12 mouse cellular contexts compared by ENCODE assay signal in genomic region chr4:45503816-45504215, GRCm38 (mm10). TPM values are rescaled to one million over a fixed set of nuclear protein-coding genes. Genes with fewer than 3 reads are reported as not detected.
DNase-seq lines count a peak whose midpoint lies in the region; TF ChIP-seq lines count a peak whose summit lies in the region.
"Had no signal": no experiment of that assay in that cellular context is flagged by ENCODE, and none has a peak within 500 bp of the region (broad histone marks: within the 10 kb centered on the region; RNA-seq: fewer than 3 reads in every experiment).

No protein-coding gene starts in this region.

- H3K27me3 ChIP-seq in kidney, adult 2 months (replicated peaks; ENCODE audit: control insufficient read depth, insufficient read depth, low read length) = no peaks in the 10 kb centered on the region
- H3K27me3 ChIP-seq in forebrain, embryonic 10.5 days (ENCODE audit: poor library complexity, severe bottlenecking) = no peaks in the 10 kb centered on the region
- H3K27me3 ChIP-seq: forebrain, embryonic 12.5 days had no signal

- H3K36me3 ChIP-seq in kidney, adult 2 months (ENCODE audit: control insufficient read depth, insufficient read depth, low read length) = no peaks in the 10 kb centered on the region
- H3K36me3 ChIP-seq in forebrain, embryonic 10.5 days (replicated peaks) = no peaks in the 10 kb centered on the region; the same call in 1 of the 2 replicates
- H3K36me3 ChIP-seq: forebrain, embryonic 12.5 days; midbrain, embryonic 10.5 days had no signal

- no peak for TF ChIP-seq CTCF in kidney, adult 2 months (conservative IDR thresholded peaks at IDR 0.05; ENCODE audit: insufficient read depth, insufficient read length, low read depth, low read length)

- 36% methylated on average over 3 of the region's 3 CpGs for WGBS in kidney, adult 2 months
- 51% methylated on average over 3 of the region's 3 CpGs for WGBS in forebrain, embryonic 10.5 days

- H3K4me3 ChIP-seq in kidney, adult 2 months (ENCODE audit: insufficient read depth, low read depth, low read length) = no peak overlapping the region
- H3K4me3 ChIP-seq in forebrain, embryonic 10.5 days = no peak overlapping the region
- H3K4me3 ChIP-seq: forebrain, embryonic 12.5 days; midbrain, embryonic 10.5 days had no signal

- no peak overlapping the region for H3K27ac ChIP-seq in kidney, adult 2 months (ENCODE audit: insufficient read depth, low read depth, low read length)
- no peak overlapping the region for H3K27ac ChIP-seq in forebrain, embryonic 10.5 days
- H3K27ac ChIP-seq: forebrain, embryonic 12.5 days; midbrain, embryonic 10.5 days had no signal

- H3K4me1 ChIP-seq in kidney, adult 2 months (ENCODE audit: control insufficient read depth, insufficient read depth, low read length) = peaks cover 91% of the 10 kb centered on the region
- peaks cover 77% of the 10 kb centered on the region for H3K4me1 ChIP-seq in forebrain, embryonic 10.5 days

- TF ChIP-seq POLR2A in kidney, adult 2 months (IDR thresholded peaks at IDR 0.05; ENCODE audit: low read depth, low read length) = no peak

- peak; percentile 51 for DNase-seq in kidney, adult 2 months
- no peak for DNase-seq in kidney, adult 18-20 months
- DNase-seq in NIH3T3 (ENCODE audit: low read depth) = peak; percentile 70
- DNase-seq in adrenal gland, postnatal 25 days = peak; percentile 60
- peak; percentile 93 for DNase-seq in gonadal fat pad, adult 2 months (ENCODE audit: low read depth)
- DNase-seq in left cerebral cortex, adult 11 months (ENCODE audit: low spot score) = no peak
- DNase-seq in urinary bladder, postnatal 25 days (ENCODE audit: low spot score) = no peak
- DNase-seq in forebrain, embryonic 10.5 days (ENCODE audit: extremely low spot score, low spot score) = no peak
- DNase-seq: liver had no signal

- no peaks in the 10 kb centered on the region for H3K9me3 ChIP-seq in forebrain, embryonic 10.5 days
- H3K9me3 ChIP-seq: forebrain, embryonic 12.5 days; midbrain, embryonic 10.5 days had no signal

RNA-seq across cellular contexts. Expression of gene Shb, which starts 28.5 kb away (rescaled TPM):
- polyA plus RNA-seq in kidney, adult 2 months (2012; rRNA removed) = 57.1 and 59.4 TPM in 2 replicates
- 88.4 and 94.4 TPM in 2 replicates for total RNA-seq in adrenal gland, postnatal 25 days (2021)
- polyA plus RNA-seq in gonadal fat pad, adult 2 months (2012; rRNA removed) = 23.4 and 27.6 TPM in 2 replicates
- 2.8 and 3.0 TPM in 2 replicates for polyA plus RNA-seq in forebrain, embryonic 10.5 days (2016; fragmentation: Nextera tagmentation; extraction: Ambion mirVana)
- polyA plus RNA-seq: activated CD4-positive, CD25-positive, alpha-beta regulatory T cell, adult 4 months had no signal

Comparison
In these comparisons a context has a peak if more than half of its experiments do, and no peak if none do; other contexts are left out.
1. DNase-seq: peak in kidney, adult 2 months (single experiment), NIH3T3 (single experiment), adrenal gland, postnatal 25 days (single experiment) and gonadal fat pad, adult 2 months (single experiment); none in kidney, adult 18-20 months (single experiment), left cerebral cortex, adult 11 months (single experiment), urinary bladder, postnatal 25 days (single experiment) and forebrain, embryonic 10.5 days (single experiment).